Mouse (Mus musculus): Measurements from ENCODE around the gene Brd1. TPM values are rescaled to one million over a fixed set of nuclear protein-coding genes. Genes with fewer than 3 reads are reported as not detected.
"Not testable (repeated sequence)": the region's sequence is repeated elsewhere in the genome, so short reads cannot be mapped to it uniquely, and the experiment has no call there.

Gene Brd1
- 27.1 and 29.2 TPM in 2 replicates for polyA plus RNA-seq (2016; fragmentation: Nextera tagmentation; extraction: Ambion mirVana)

- Histone ChIP-seq H3K4me2 (peak within 1 kb of the TSS; percentile 97), H3K27me3 (no peaks in the 10 kb centered on the region), H3K27ac (peak within 1 kb of the TSS; percentile 86), H3K9ac (replicated peaks) (peak within 1 kb of the TSS; percentile 99), H3K4me3 (replicated peaks) (peak within 1 kb of the TSS; percentile 99), H3K36me3 (peaks cover 19% of the 10 kb centered on the region), H3K4me1 (replicated peaks) (peaks cover 25% of the 10 kb centered on the region), H3K9me3 (no peaks in the 10 kb centered on the region)
- peak; percentile 85 for ATAC-seq (ENCODE audit: insufficient number of reproducible peaks, insufficient read depth, low FRiP score, low TSS enrichment, low read depth)
- 1% methylated on average over 89 of the region's 103 CpGs for WGBS
Measured at GRCm38 (mm10) chr15:88733834-88734571, at the start of gene Brd1. TSS of gene Brd1 (minus strand) at chr15:88734233.

- H3K36me3 ChIP-seq: peaks cover 65% of the 10 kb centered on the region
- ATAC-seq (ENCODE audit: insufficient number of reproducible peaks, insufficient read depth, low FRiP score, low TSS enrichment, low read depth); H3K27me3 ChIP-seq; H3K9ac ChIP-seq (replicated peaks); H3K9me3 ChIP-seq; H3K27ac ChIP-seq; H3K4me2 ChIP-seq; H3K4me3 ChIP-seq (replicated peaks); H3K4me1 ChIP-seq (replicated peaks): not testable (repeated sequence)
- 88% methylated on average over 5 of the region's 5 CpGs for WGBS
Measured at GRCm38 (mm10) chr15:88774630-88775029, 40.6 kb upstream of the Brd1 start.

GRCm38 (mm10) chr15:88768537-88768936, 34.5 kb upstream of the Brd1 start:
- Histone ChIP-seq H3K4me1 (replicated peaks) (no peaks in the 10 kb centered on the region), H3K9me3 (no peaks in the 10 kb centered on the region), H3K27ac (no peak overlapping the region), H3K9ac (replicated peaks) (no peak overlapping the region), H3K4me3 (replicated peaks) (no peak overlapping the region), H3K27me3 (no peaks in the 10 kb centered on the region), H3K36me3 (peaks cover 54% of the 10 kb centered on the region), H3K4me2 (no peak overlapping the region)
- ATAC-seq (ENCODE audit: insufficient number of reproducible peaks, insufficient read depth, low FRiP score, low TSS enrichment, low read depth): no peak
- 76% methylated on average over 1 of the region's 1 CpGs for WGBS

- not testable (repeated sequence) for H3K27me3 ChIP-seq; H3K9ac ChIP-seq (replicated peaks); H3K4me3 ChIP-seq (replicated peaks); H3K4me1 ChIP-seq (replicated peaks); H3K4me2 ChIP-seq; H3K9me3 ChIP-seq; H3K27ac ChIP-seq; ATAC-seq (ENCODE audit: insufficient number of reproducible peaks, insufficient read depth, low FRiP score, low TSS enrichment, low read depth)
- 97% methylated on average over 2 of the region's 2 CpGs for WGBS
- H3K36me3 ChIP-seq: peaks cover 60% of the 10 kb centered on the region
Measured at GRCm38 (mm10) chr15:88766139-88766538, 32.1 kb upstream of the Brd1 start.

GRCm38 (mm10) chr15:88761551-88761950, 27.5 kb upstream of the Brd1 start:
- Histone ChIP-seq H3K9me3 (no peaks in the 10 kb centered on the region), H3K27ac (no peak overlapping the region), H3K4me3 (replicated peaks) (no peak overlapping the region), H3K36me3 (peaks cover 85% of the 10 kb centered on the region), H3K27me3 (no peaks in the 10 kb centered on the region), H3K9ac (replicated peaks) (no peak overlapping the region), H3K4me1 (replicated peaks) (no peaks in the 10 kb centered on the region), H3K4me2 (no peak overlapping the region)
- ATAC-seq (ENCODE audit: insufficient number of reproducible peaks, insufficient read depth, low FRiP score, low TSS enrichment, low read depth): no peak
- 94% methylated on average over 4 of the region's 4 CpGs for WGBS

- Histone ChIP-seq H3K9ac (replicated peaks) (no peak overlapping the region), H3K36me3 (peaks cover 76% of the 10 kb centered on the region), H3K4me1 (replicated peaks) (peaks cover 5% of the 10 kb centered on the region), H3K9me3 (no peaks in the 10 kb centered on the region), H3K4me3 (replicated peaks) (no peak overlapping the region), H3K4me2 (no peak overlapping the region), H3K27ac (no peak overlapping the region), H3K27me3 (no peaks in the 10 kb centered on the region)
- WGBS: 93% methylated on average over 3 of the region's 3 CpGs
- no peak for ATAC-seq (ENCODE audit: insufficient number of reproducible peaks, insufficient read depth, low FRiP score, low TSS enrichment, low read depth)
Measured at GRCm38 (mm10) chr15:88758061-88758460, 24.0 kb upstream of the Brd1 start.

- Histone ChIP-seq H3K9ac (replicated peaks) (no peak overlapping the region), H3K9me3 (no peaks in the 10 kb centered on the region), H3K4me2 (no peak overlapping the region), H3K4me1 (replicated peaks) (peaks cover 9% of the 10 kb centered on the region), H3K4me3 (replicated peaks) (no peak overlapping the region), H3K27ac (no peak overlapping the region), H3K27me3 (no peaks in the 10 kb centered on the region), H3K36me3 (peaks cover 53% of the 10 kb centered on the region)
- 94% methylated on average over 18 of the region's 18 CpGs for WGBS
- no peak for ATAC-seq (ENCODE audit: insufficient number of reproducible peaks, insufficient read depth, low FRiP score, low TSS enrichment, low read depth)
Measured at GRCm38 (mm10) chr15:88755761-88756160, 21.7 kb upstream of the Brd1 start.

GRCm38 (mm10) chr15:88754896-88755295, 20.9 kb upstream of the Brd1 start:
- no peak overlapping the region for H3K4me2 ChIP-seq
- H3K9ac ChIP-seq (replicated peaks): no peak overlapping the region
- H3K27ac ChIP-seq: no peak overlapping the region
- peaks cover 12% of the 10 kb centered on the region for H3K4me1 ChIP-seq (replicated peaks)
- WGBS: 83% methylated on average over 2 of the region's 2 CpGs
- no peak for ATAC-seq (ENCODE audit: insufficient number of reproducible peaks, insufficient read depth, low FRiP score, low TSS enrichment, low read depth)
- H3K36me3 ChIP-seq: peaks cover 44% of the 10 kb centered on the region
- no peak overlapping the region for H3K4me3 ChIP-seq (replicated peaks)
- no peaks in the 10 kb centered on the region for H3K9me3 ChIP-seq
- H3K27me3 ChIP-seq: no peaks in the 10 kb centered on the region

GRCm38 (mm10) chr15:88752403-88752733, 18.3 kb upstream of the Brd1 start:
- H3K9me3 ChIP-seq: no peaks in the 10 kb centered on the region

GRCm38 (mm10) chr15:88751564-88752402, 17.8 kb upstream of the Brd1 start, which contains the start of gene Zbed4:
TSS of gene Zbed4 (plus strand) at chr15:88751660.
- peak within 1 kb of the TSS; percentile 89 for H3K27ac ChIP-seq
- peaks cover 12% of the 10 kb centered on the region for H3K4me1 ChIP-seq (replicated peaks)
- peak within 1 kb of the TSS; percentile 81 for H3K4me2 ChIP-seq
- H3K36me3 ChIP-seq: peaks cover 14% of the 10 kb centered on the region; the same call in 1 of the 2 replicates
- peak within 1 kb of the TSS; percentile 84 for H3K9ac ChIP-seq (replicated peaks)
- peak; percentile 71 for ATAC-seq (ENCODE audit: insufficient number of reproducible peaks, insufficient read depth, low FRiP score, low TSS enrichment, low read depth)
- no peaks in the 10 kb centered on the region for H3K27me3 ChIP-seq
- under 1% methylated on average over 91 of the region's 119 CpGs for WGBS
- H3K9me3 ChIP-seq: no peaks in the 10 kb centered on the region
- H3K4me3 ChIP-seq (replicated peaks): peak within 1 kb of the TSS; percentile 92

More at GRCm38 (mm10) chr15:88752403-88752733, 18.3 kb upstream of the Brd1 start:
- H3K9ac ChIP-seq (replicated peaks): peak overlapping the region; percentile 84
- H3K4me1 ChIP-seq (replicated peaks): peaks cover 12% of the 10 kb centered on the region
- no peak for ATAC-seq (ENCODE audit: insufficient number of reproducible peaks, insufficient read depth, low FRiP score, low TSS enrichment, low read depth)
- peaks cover 19% of the 10 kb centered on the region for H3K36me3 ChIP-seq
- no peaks in the 10 kb centered on the region for H3K27me3 ChIP-seq
- peak overlapping the region; percentile 92 for H3K4me3 ChIP-seq (replicated peaks)
- WGBS: 2% methylated on average over 8 of the region's 8 CpGs
- peak overlapping the region; percentile 81 for H3K4me2 ChIP-seq
- peak overlapping the region; percentile 89 for H3K27ac ChIP-seq
